14 mouse cellular contexts compared by ENCODE assay signal in the genomic region with DNA sequence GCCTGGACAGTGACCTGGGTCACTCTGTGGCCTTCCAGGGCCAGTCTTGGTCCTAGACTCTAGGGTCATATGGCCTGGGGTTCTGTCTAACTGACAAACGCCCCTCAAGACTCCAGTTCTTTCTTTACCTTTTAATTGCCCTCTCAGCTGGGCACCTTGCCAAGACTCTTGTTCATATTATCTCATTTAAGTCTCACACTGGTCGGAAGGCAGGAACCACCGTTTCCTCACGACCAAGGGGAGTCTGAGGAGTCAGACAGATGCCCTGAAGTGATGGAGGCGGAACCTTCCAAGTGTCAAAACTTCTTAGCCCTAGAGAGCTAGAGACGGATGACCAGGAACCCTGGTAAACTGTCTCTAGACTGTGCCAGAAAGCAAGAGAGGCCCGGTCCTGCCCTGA.
DNase-seq lines count a peak whose midpoint lies in the region; ATAC-seq lines count a peak whose summit lies in the region.
"Had no signal": no experiment of that assay in that cellular context is flagged by ENCODE, and none has a peak within 500 bp of the region (broad histone marks: within the 10 kb centered on the region; RNA-seq: fewer than 3 reads in every experiment).

No protein-coding gene starts in this region.

- peak; percentile 7 to 22; a peak in 1 of 4 replicates for ATAC-seq in hematopoietic stem cell, adult 5-6 weeks (replicated peaks in 1 of 2; ENCODE audit: insufficient read depth in 1 of 2, low FRiP score in 2 of 2, low TSS enrichment in 1 of 2, low read depth in 1 of 2, poor library complexity in 2 of 2, severe bottlenecking in 2 of 2)
- ATAC-seq: forebrain, embryonic 13.5 days had no signal

- intact Hi-C loops in heart, postnatal 25 days (cut with DNase I), result loop anchor here (1.0 to 2.0 kb wide), 2 partner anchors 67 to 217 kb away; partner anchors contain the start of gene Vegfa

- H3K9me3 ChIP-seq in heart, embryonic 10.5 days, result no peaks in the 10 kb centered on the region
- H3K9me3 ChIP-seq: forebrain, embryonic 13.5 days; neural tube, embryonic 15.5 days had no signal

- WGBS in heart, embryonic 10.5 days, result 42% methylated on average over 7 of the region's 7 CpGs

- H3K4me3 ChIP-seq in heart, embryonic 10.5 days, result no peak overlapping the region
- H3K4me3 ChIP-seq: forebrain, embryonic 13.5 days; neural tube, embryonic 15.5 days had no signal

- peaks cover 45% of the 10 kb centered on the region for H3K4me1 ChIP-seq in heart, embryonic 10.5 days
- H3K4me1 ChIP-seq: neural tube, embryonic 15.5 days had no signal

- no peaks in the 10 kb centered on the region for H3K36me3 ChIP-seq in heart, embryonic 10.5 days
- H3K36me3 ChIP-seq: neural tube, embryonic 15.5 days had no signal

- peaks cover 50% of the 10 kb centered on the region for H3K27me3 ChIP-seq in heart, embryonic 10.5 days (ENCODE audit: insufficient read depth, poor library complexity, severe bottlenecking)
- H3K27me3 ChIP-seq: forebrain, embryonic 13.5 days; neural tube, embryonic 15.5 days had no signal

- no peak for DNase-seq in heart, embryonic 10.5 days (ENCODE audit: low spot score)
- DNase-seq in heart, postnatal 25 days (ENCODE audit: low spot score), result no peak
- peak; percentile 60 for DNase-seq in retina, postnatal 1 day
- DNase-seq in retina, embryonic 14.5 days (ENCODE audit: low spot score), result no peak
- no peak for DNase-seq in spleen, adult 18-20 months
- no peak for DNase-seq in frontal cortex, adult 2 months (ENCODE audit: extremely low spot score in 1 of 2, low spot score in 1 of 2)
- no peak for DNase-seq in layer of hippocampus, adult 18-20 months (ENCODE audit: low spot score in 2 of 2)
- DNase-seq: cerebellum, postnatal 14 days; kidney, adult 18-20 months; right cerebral cortex, postnatal 14 days had no signal

- H3K27ac ChIP-seq in heart, embryonic 10.5 days, result peak overlapping the region; percentile 65; the same call in 1 of the 2 replicates
- H3K27ac ChIP-seq: forebrain, embryonic 13.5 days; liver, embryonic 14.5 days; neural tube, embryonic 15.5 days had no signal
